Mouse (Mus musculus): ENCODE results near the gene Sec22c. TPM values are rescaled to one million over a fixed set of nuclear protein-coding genes. Genes with fewer than 3 reads are reported as not detected.
A peak's percentile ranks its signal among the peaks of the same experiment; 100 is the strongest.

Gene Sec22c
- total RNA-seq, 2 experiments from 2014 or later = 26.6 to 26.8 TPM

- intact Hi-C loops (cut with DNase I) = no loop called here
- DNase-seq (ENCODE audit: low spot score in 2 of 2) = peak; percentile 57 to 62
Observed at GRCm38 (mm10) chr9:121663467-121663866, 41.8 kb downstream of the Sec22c start.

GRCm38 (mm10) chr9:121659791-121660190, 45.5 kb downstream of the Sec22c start:
- intact Hi-C loops (cut with DNase I) = loop anchor here (5.0 kb wide), 1 partner anchor 672 kb away; no protein-coding TSS in a partner anchor

GRCm38 (mm10) chr9:121658248-121658647, 47.0 kb downstream of the Sec22c start:
- no peak for DNase-seq (ENCODE audit: low spot score in 2 of 2)
- intact Hi-C loops (cut with DNase I) = loop anchor here (5.0 kb wide), 1 partner anchor 671 kb away; no protein-coding TSS in a partner anchor

More at GRCm38 (mm10) chr9:121659791-121660190, 45.5 kb downstream of the Sec22c start:
- DNase-seq (ENCODE audit: low spot score in 2 of 2) = no peak

- DNase-seq (ENCODE audit: low spot score in 2 of 2) = no peak
- intact Hi-C loops (cut with DNase I) = loop anchor here (5.0 kb wide), 1 partner anchor 670 kb away; no protein-coding TSS in a partner anchor
Observed at GRCm38 (mm10) chr9:121657143-121657542, 48.1 kb downstream of the Sec22c start.

GRCm38 (mm10) chr9:121656322-121656721, 49.0 kb downstream of the Sec22c start:
- no peak for DNase-seq (ENCODE audit: low spot score in 2 of 2)

GRCm38 (mm10) chr9:121653668-121654067, 51.6 kb downstream of the Sec22c start:
- intact Hi-C loops (cut with DNase I) = no loop called here
- no peak for DNase-seq (ENCODE audit: low spot score in 2 of 2)

More at GRCm38 (mm10) chr9:121656322-121656721, 49.0 kb downstream of the Sec22c start:
- intact Hi-C loops (cut with DNase I) = loop anchor here (5.0 kb wide), 1 partner anchor 669 kb away; no protein-coding TSS in a partner anchor

- DNase-seq (ENCODE audit: low spot score in 2 of 2) = no peak
- intact Hi-C loops (cut with DNase I) = no loop called here
Observed at GRCm38 (mm10) chr9:121647026-121647425, 58.3 kb downstream of the Sec22c start.

- intact Hi-C loops (cut with DNase I) = no loop called here
- DNase-seq (ENCODE audit: low spot score in 2 of 2) = no peak
Observed at GRCm38 (mm10) chr9:121644855-121645254, 60.4 kb downstream of the Sec22c start.

- peak; percentile 84 to 91 for DNase-seq (ENCODE audit: low spot score in 2 of 2)
- intact Hi-C loops (cut with DNase I) = no loop called here
Observed at GRCm38 (mm10) chr9:121642401-121643181, 62.7 kb downstream of the Sec22c start, which contains the start of gene Vipr1. Gene Vipr1 (plus strand): TSS chr9:121642716.

GRCm38 (mm10) chr9:121642001-121642400, 63.3 kb downstream of the Sec22c start, which contains the start of gene Lyzl4:
Gene Lyzl4 (minus strand): TSS chr9:121642096.
- peak; percentile 77 to 82 for DNase-seq (ENCODE audit: low spot score in 2 of 2)
- intact Hi-C loops (cut with DNase I) = no loop called here

GRCm38 (mm10) chr9:121641235-121641915, 63.9 kb downstream of the Sec22c start:
- intact Hi-C loops (cut with DNase I) = loop anchor here (2.0 kb wide), 1 partner anchor 25 kb away; no protein-coding TSS in a partner anchor
- DNase-seq (ENCODE audit: low spot score in 2 of 2) = peak in 1 of 2 experiments; percentile 59

GRCm38 (mm10) chr9:121639790-121640189, 65.5 kb downstream of the Sec22c start:
- intact Hi-C loops (cut with DNase I) = loop anchor here (2.0 kb wide), 1 partner anchor 27 kb away; no protein-coding TSS in a partner anchor
- DNase-seq (ENCODE audit: low spot score in 2 of 2) = peak; percentile 83 to 88

GRCm38 (mm10) chr9:121635835-121636576, 69.3 kb downstream of the Sec22c start:
- no peak for DNase-seq (ENCODE audit: low spot score in 2 of 2)
- intact Hi-C loops (cut with DNase I) = no loop called here

- no peak for DNase-seq (ENCODE audit: low spot score in 2 of 2)
- intact Hi-C loops (cut with DNase I) = no loop called here
Observed at GRCm38 (mm10) chr9:121633306-121633705, 72.0 kb downstream of the Sec22c start.

GRCm38 (mm10) chr9:121632891-121633290, 72.4 kb downstream of the Sec22c start:
- DNase-seq (ENCODE audit: low spot score in 2 of 2) = no peak
- intact Hi-C loops (cut with DNase I) = no loop called here

GRCm38 (mm10) chr9:121631946-121632345, 73.3 kb downstream of the Sec22c start:
- DNase-seq (ENCODE audit: low spot score in 2 of 2) = no peak
- intact Hi-C loops (cut with DNase I) = no loop called here

- intact Hi-C loops (cut with DNase I) = no loop called here
- no peak for DNase-seq (ENCODE audit: low spot score in 2 of 2)
Observed at GRCm38 (mm10) chr9:121630627-121631026, 74.7 kb downstream of the Sec22c start.

Data from left cerebral cortex, postnatal 36 days (tissue).